Mouse (Mus musculus): ENCODE measurements around the gene Nol12. TPM values are rescaled to one million over a fixed set of nuclear protein-coding genes. Genes with fewer than 3 reads are reported as not detected.

Gene Nol12
- total RNA-seq (2021), result 10 to 100 TPM; 36.7 to 39.5 TPM

GRCm38 (mm10) chr15:78934784-78935320 is at the start of gene Nol12:
Gene Nol12 (plus strand): TSS chr15:78934933.
- peak; percentile 81 to 86 for DNase-seq

- no peak for DNase-seq
Observed at GRCm38 (mm10) chr15:78889401-78889853, 45.3 kb upstream of the Nol12 start.

GRCm38 (mm10) chr15:78892440-78892839 is 42.3 kb upstream of the Nol12 start:
- no peak for DNase-seq

GRCm38 (mm10) chr15:78894726-78895125 is 40.0 kb upstream of the Nol12 start:
- DNase-seq, result no peak

- no peak for DNase-seq
Observed at GRCm38 (mm10) chr15:78895741-78896140, 39.0 kb upstream of the Nol12 start.

GRCm38 (mm10) chr15:78896149-78896548 is 38.6 kb upstream of the Nol12 start:
- DNase-seq, result no peak

- no peak for DNase-seq
Observed at GRCm38 (mm10) chr15:78897488-78897887, 37.2 kb upstream of the Nol12 start.

- no peak for DNase-seq
Observed at GRCm38 (mm10) chr15:78898507-78899001, 36.2 kb upstream of the Nol12 start.

GRCm38 (mm10) chr15:78899409-78899739 is 35.4 kb upstream of the Nol12 start, which contains the start of gene Gm49510:
Gene Gm49510 (plus strand): TSS chr15:78899667.
- no peak for DNase-seq

- peak; percentile 51 to 53 for DNase-seq
Observed at GRCm38 (mm10) chr15:78899740-78900584, 34.8 kb upstream of the Nol12 start, which contains the start of gene Sh3bp1. Gene Sh3bp1 (plus strand): TSS chr15:78899768.

GRCm38 (mm10) chr15:78900585-78901421 is 33.9 kb upstream of the Nol12 start:
- no peak for DNase-seq

GRCm38 (mm10) chr15:78901422-78901789 is 33.3 kb upstream of the Nol12 start:
- DNase-seq, result no peak

- DNase-seq, result peak; percentile 63 to 74
Observed at GRCm38 (mm10) chr15:78903243-78903642, 31.5 kb upstream of the Nol12 start.

- DNase-seq, result no peak
Observed at GRCm38 (mm10) chr15:78908399-78908798, 26.3 kb upstream of the Nol12 start.

GRCm38 (mm10) chr15:78908982-78909381 is 25.8 kb upstream of the Nol12 start:
- DNase-seq, result no peak

- no peak for DNase-seq
Observed at GRCm38 (mm10) chr15:78912040-78912439, 22.7 kb upstream of the Nol12 start.

GRCm38 (mm10) chr15:78913632-78914090 is 21.1 kb upstream of the Nol12 start, which contains the start of gene Pdxp:
Gene Pdxp (plus strand): TSS chr15:78913919.
- DNase-seq, result peak; percentile 96 to 97

GRCm38 (mm10) chr15:78914091-78914822 is 20.5 kb upstream of the Nol12 start:
- DNase-seq, result peak in 1 of 2 experiments; percentile 44

- no peak for DNase-seq
Observed at GRCm38 (mm10) chr15:78914823-78915659, 19.7 kb upstream of the Nol12 start.

- DNase-seq, result peak; percentile 62 to 71
Observed at GRCm38 (mm10) chr15:78915660-78916017, 19.1 kb upstream of the Nol12 start.

Data from layer of hippocampus, postnatal 36 days (tissue).